Mouse (Mus musculus): ENCODE data around the gene Pabpn1.

- TF ChIP-seq CTCF (IDR thresholded peaks at IDR 0.05; ENCODE audit: insufficient read depth, low read depth, low read length) (no peak), POLR2A (IDR thresholded peaks at IDR 0.05; ENCODE audit: insufficient read depth, low read depth, low read length) (no peak)
Observed at GRCm38 (mm10) chr14:54856703-54857102, 35.6 kb upstream of the Pabpn1 start.

Data from olfactory bulb, adult 2 months (tissue).